Mouse (Mus musculus) spleen, adult 2 months (tissue): ENCODE measurements around the gene Hcn2. TPM values are rescaled to one million over a fixed set of nuclear protein-coding genes. Genes with fewer than 3 reads are reported as not detected.
A peak's percentile ranks its signal among the peaks of the same experiment; 100 is the strongest.

Source experiments
- DNase-seq, 2 experiments: peaks; one replicate each; pipeline versions ENCODE4 v3.0.0 to v3.0.0-alpha.2; 2012 to 2021; ENCODE audit warnings: low spot score in 2 of 2, low read depth in 1 of 2
- H3K27ac ChIP-seq: fragments of 200-500 bp; 2 replicates; pipeline ENCODE4 v1.5.1; 2012; ENCODE audit warnings: low read length, inconsistent platforms; ENCODE audit not compliant: insufficient read depth
- H3K27me3 ChIP-seq: fragments of 200-500 bp; 2 replicates; pipeline ENCODE4 v1.6.1; 2012; ENCODE audit warnings: mild to moderate bottlenecking, moderate library complexity, low read length, inconsistent platforms; ENCODE audit not compliant: control insufficient read depth, insufficient read depth
- H3K36me3 ChIP-seq: fragments of 200-500 bp; 2 replicates; pipeline ENCODE4 v1.6.1; 2012; ENCODE audit warnings: mild to moderate bottlenecking, low read length, inconsistent platforms; ENCODE audit not compliant: control insufficient read depth, insufficient read depth
- H3K4me1 ChIP-seq: fragments of 200-500 bp; 2 replicates; pipeline ENCODE4 v1.6.1; 2011; ENCODE audit warnings: inconsistent platforms; ENCODE audit not compliant: control insufficient read depth, insufficient read depth, insufficient read length
- H3K4me3 ChIP-seq: fragments of 200-500 bp; 2 replicates; pipeline ENCODE4 v1.5.1; 2011; ENCODE audit warnings: mild to moderate bottlenecking, inconsistent platforms; ENCODE audit not compliant: insufficient read depth, insufficient read length; ENCODE audit errors: extremely low read depth
- CTCF ChIP-seq: fragments of 200-500 bp; IDR thresholded peaks from 2 replicates; pipeline ENCODE4 v1.5.1; 2011; ENCODE audit warnings: mild to moderate bottlenecking, inconsistent platforms; ENCODE audit not compliant: insufficient read depth, insufficient read length, insufficient replicate concordance; ENCODE audit errors: extremely low read depth
- POLR2A ChIP-seq: fragments of 200-500 bp; IDR thresholded peaks from 2 replicates; pipeline ENCODE4 v1.6.1; 2011; ENCODE audit warnings: low read depth, low read length, inconsistent platforms
- WGBS: fragments of 180-500 bp; shearing (Covaris S2); methylation state at CpG from one replicate; pipeline ENCODE4 v1.1.7; 2018; 5-methylcytosine and 5-hydroxymethylcytosine counted together
- polyA plus RNA-seq: library from polyadenylated mRNA; depleted of rRNA; stranded (reverse); fragments of >200 nt; gene quantifications from 2 replicates; pipeline ENCODE4 v1.2.3, GENCODE M21; 2012

Gene Hcn2
- polyA plus RNA-seq, 1 experiment = 0.77 TPM

DNA sequence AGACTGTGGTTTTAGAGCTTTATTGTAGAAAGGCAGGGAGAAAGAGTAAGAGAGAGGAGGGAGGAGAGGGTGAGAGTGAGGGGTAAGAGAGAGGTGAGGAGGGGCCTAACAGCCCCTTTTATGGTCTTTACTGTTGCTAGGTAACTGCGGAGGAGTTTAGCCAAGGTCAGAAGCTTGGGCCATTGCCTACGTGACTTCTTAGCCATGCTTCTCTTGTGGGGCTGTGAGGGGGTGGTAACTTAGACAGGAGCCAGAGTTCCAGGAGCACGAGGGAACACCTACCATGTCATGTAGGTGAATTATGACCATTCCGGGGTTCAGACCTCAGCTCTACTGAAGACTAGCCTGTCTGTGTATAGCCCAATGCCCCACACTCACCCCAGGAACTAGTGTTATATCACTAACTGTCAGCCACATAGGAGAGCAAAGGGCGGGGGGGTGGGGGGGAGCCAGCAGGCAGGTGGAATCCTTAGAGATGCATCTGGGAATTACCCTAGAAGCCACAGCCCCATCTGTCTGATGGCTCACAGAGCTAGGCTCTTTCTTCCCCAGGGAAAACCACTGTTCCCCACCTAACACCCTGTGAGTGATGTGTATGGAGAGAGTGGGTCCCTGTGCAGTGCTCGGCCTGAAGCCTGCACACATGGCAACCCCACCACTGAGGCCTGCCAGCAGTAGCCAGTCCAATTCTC lies 44.9 kb upstream of the Hcn2 start:
- WGBS = 72% methylated on average over 6 of the region's 6 CpGs
- Histone ChIP-seq H3K27ac (no peak overlapping the region), H3K36me3 (peaks cover 6% of the 10 kb centered on the region), H3K4me3 (no peak overlapping the region), H3K4me1 (peaks cover 8% of the 10 kb centered on the region; the same call in 1 of the 2 replicates), H3K27me3 (no peaks in the 10 kb centered on the region)
- no peak for DNase-seq
- no peak for TF ChIP-seq POLR2A
- no peak for TF ChIP-seq CTCF

DNA sequence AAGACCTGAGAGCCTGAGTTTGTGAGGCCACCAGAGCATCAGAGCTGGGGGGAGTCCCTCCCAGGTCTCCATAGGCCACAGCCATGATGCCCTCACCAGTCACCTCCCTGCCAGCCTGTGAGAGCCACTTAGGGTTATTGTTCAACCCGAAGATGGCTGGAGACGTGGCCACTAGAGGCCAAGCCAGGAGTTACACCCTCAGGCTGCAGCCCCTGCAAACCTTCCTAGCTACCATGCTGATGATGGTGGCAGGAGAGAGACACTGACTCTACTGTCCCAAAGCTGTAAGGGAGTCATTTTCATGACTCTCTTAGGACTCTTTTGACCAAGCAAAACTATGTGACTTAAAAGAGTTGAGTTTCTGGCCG lies 44.4 kb upstream of the Hcn2 start:
- TF ChIP-seq CTCF = no peak
- no peak for TF ChIP-seq POLR2A
- Histone ChIP-seq H3K4me1 (peaks cover 8% of the 10 kb centered on the region; the same call in 1 of the 2 replicates), H3K27ac (no peak overlapping the region), H3K27me3 (no peaks in the 10 kb centered on the region), H3K4me3 (no peak overlapping the region), H3K36me3 (peaks cover 6% of the 10 kb centered on the region)
- 78% methylated on average over 3 of the region's 3 CpGs for WGBS
- no peak for DNase-seq

DNA sequence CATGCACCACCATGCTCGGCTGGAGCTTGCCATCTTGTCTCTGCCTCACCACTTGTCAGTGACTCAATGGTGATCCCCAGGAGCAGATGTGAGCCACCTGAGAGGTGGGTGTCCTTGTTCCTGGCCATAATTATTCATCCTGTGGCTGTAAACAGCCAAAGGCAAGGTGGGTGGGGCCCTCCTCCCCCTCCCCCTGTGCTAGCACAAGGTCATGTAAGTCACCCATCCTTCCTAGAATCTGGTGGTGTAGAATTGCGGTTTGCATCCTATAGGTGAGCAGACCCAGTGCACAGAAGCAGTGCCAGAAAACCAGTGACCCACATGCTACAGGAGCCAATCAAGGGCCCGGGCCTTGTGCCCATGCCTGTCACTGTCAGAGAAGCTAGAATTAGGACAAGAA lies 43.4 kb upstream of the Hcn2 start:
- Histone ChIP-seq H3K4me1 (peaks cover 8% of the 10 kb centered on the region; the same call in 1 of the 2 replicates), H3K27me3 (no peaks in the 10 kb centered on the region), H3K36me3 (peaks cover 6% of the 10 kb centered on the region), H3K4me3 (no peak overlapping the region), H3K27ac (no peak overlapping the region)
- TF ChIP-seq POLR2A = no peak
- TF ChIP-seq CTCF = no peak
- DNase-seq = no peak
- 95% methylated on average over 3 of the region's 3 CpGs for WGBS

DNA sequence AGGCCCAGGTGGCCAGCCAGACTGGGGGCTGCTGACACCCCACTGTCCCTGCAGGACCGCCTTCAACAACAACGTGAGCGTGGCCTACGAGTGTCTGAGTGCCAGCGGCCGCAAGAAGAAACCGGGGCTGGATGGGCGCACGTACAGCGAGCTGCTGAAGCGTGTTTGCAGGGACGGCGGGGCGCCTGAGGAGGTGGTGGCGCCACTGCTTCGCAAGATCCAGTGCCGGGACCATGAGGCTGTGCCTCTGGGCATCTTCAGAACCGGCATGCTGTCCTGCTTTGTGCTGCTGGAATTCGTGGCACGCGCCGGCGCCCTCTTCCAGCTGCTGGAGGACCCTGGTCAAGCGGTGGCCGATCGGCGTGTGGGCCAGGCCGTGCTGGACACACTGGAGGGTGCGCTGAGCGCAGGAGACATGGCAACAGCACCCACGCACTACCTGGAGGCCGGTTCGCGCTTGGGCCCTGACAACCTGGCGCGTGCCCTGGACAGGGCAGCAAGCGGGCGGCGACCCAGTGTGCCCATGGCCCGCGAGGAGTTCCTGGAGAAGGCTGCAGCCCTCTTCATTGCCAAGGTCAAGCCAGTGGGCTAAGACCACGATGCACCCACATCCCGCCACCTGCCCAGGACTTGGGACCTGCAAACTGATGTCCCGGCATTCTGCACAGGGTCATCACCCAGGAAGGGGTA lies 40.9 kb upstream of the Hcn2 start:
- WGBS = 94% methylated on average over 44 of the region's 44 CpGs
- TF ChIP-seq POLR2A (no peak), CTCF (no peak)
- DNase-seq = no peak
- Histone ChIP-seq H3K4me3 (no peak overlapping the region), H3K4me1 (peaks cover under 1% of the 10 kb centered on the region; the same call in 1 of the 2 replicates), H3K27ac (no peak overlapping the region), H3K36me3 (peaks cover 6% of the 10 kb centered on the region), H3K27me3 (no peaks in the 10 kb centered on the region)

DNA sequence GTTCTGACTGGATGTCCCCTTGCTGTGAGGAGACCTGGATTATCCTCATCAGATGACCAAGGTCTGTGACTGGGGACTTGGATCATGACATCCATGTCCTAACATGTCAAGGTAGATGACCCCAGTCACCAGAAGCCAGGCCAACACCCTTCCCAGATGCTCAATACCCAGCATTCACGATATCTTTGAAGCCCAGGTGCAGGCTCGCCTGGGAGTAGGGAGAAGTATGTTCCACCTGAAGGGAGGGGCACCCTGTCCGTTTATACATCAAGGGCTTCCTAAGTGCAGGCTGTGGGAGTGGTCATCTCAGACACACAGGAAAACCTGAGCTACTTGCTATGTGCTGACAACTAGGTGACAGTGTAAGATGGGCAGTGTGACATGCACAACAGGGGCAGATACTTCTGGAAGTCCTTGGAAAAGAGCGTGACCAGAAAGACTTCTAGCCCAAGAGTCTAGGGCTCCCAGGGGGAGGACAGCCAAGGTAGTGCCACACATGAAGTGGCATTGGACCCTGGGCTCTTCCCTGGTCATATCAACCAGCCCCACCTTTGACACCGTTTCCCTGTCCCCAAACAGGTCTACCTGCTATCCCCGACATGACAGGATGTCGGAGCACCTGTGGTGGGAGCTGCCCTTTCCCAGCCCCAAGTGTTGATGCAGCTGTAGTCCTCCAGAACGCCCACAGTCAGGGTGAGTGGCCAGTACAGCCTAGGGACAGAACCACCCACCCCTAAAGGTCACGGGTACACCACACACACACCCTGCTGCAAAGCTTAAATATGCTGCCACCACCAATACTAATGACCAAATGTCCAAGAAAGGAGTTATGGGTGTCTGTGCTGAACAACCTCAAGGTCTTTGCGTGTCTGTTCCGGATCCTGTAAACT lies 35.6 kb upstream of the Hcn2 start:
- TF ChIP-seq POLR2A (no peak), CTCF (no peak)
- WGBS = 38% methylated on average over 11 of the region's 11 CpGs
- no peak for DNase-seq
- H3K4me3 ChIP-seq = peak overlapping the region; percentile 50
- H3K27ac ChIP-seq = peak overlapping the region; percentile 70
- H3K36me3 ChIP-seq = peaks cover 10% of the 10 kb centered on the region
- H3K27me3 ChIP-seq = no peaks in the 10 kb centered on the region
- H3K4me1 ChIP-seq = peaks cover 15% of the 10 kb centered on the region; the same call in 1 of the 2 replicates

DNA sequence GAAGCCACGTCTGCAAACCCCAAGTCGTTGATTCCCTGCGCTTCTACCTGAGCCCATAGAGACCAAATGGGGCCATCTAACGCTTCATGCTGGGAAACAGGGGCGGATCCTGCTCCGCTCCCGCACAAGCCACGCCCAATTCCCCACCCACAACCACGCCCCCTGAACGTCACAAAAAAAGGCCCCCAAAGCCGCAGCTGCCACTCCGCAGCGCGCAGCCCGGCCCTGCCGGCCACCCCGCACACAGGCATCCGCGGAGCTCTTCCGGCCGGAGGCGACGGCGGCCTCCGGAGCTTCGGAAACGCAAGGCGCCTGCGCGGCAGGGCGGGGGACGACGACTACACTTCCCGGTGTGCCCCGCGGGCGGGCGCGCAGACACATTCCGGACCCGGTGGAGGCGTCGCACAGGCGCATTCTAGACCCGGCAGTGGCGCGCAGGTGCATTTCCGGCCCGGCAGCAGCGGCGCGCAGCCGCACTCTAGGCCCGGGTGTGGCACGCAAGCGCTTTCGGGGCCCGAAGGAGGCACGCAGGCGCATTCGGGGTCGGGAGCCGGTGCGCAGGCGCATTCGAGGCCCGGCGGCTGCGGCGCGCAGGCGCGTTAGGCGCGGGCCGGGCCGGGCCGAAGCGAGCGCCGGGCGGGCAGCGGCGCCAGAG lies 34.7 kb upstream of the Hcn2 start, which contains the start of gene Cdc34:
Cdc34 (plus strand) TSS at position 605 of the 655 bp plus-strand sequence.
- under 1% methylated on average over 82 of the region's 84 CpGs for WGBS
- H3K27ac ChIP-seq = peak within 1 kb of the TSS; percentile 70
- no peaks in the 10 kb centered on the region for H3K27me3 ChIP-seq
- peak; percentile 97 to 99 for DNase-seq
- H3K4me3 ChIP-seq = peak within 1 kb of the TSS; percentile 66
- peaks cover 16% of the 10 kb centered on the region for H3K36me3 ChIP-seq
- peaks cover 15% of the 10 kb centered on the region; the same call in 1 of the 2 replicates for H3K4me1 ChIP-seq
- TF ChIP-seq CTCF = no peak
- TF ChIP-seq POLR2A = peak; percentile 81
